Mouse (Mus musculus) MEL (cell line): ENCODE results near the gene Pheta2. TPM values are rescaled to one million over a fixed set of nuclear protein-coding genes. Genes with fewer than 3 reads are reported as not detected.

ENCODE experiments used
- DNase-seq: peaks from one replicate; pipeline ENCODE4 v3.0.0; 2011; ENCODE audit warnings: low read depth, low spot score
- H3K27ac ChIP-seq: 2 replicates; pipeline ENCODE4 v1.5.1; 2012; ENCODE audit warnings: low read depth, mild to moderate bottlenecking, control low read depth, low read length, moderate library complexity; ENCODE audit not compliant: control insufficient read depth
- H3K27me3 ChIP-seq, 2 experiments: fragments of 150-350 bp in 1 of 2; sonication (generic) in 1 of 2; 2 replicates each; pipeline ENCODE4 v1.6.1; 2012; ENCODE audit warnings: low read length in 2 of 2, mild to moderate bottlenecking in 2 of 2, improper control_type of control experiment in 1 of 2, moderate library complexity in 1 of 2; ENCODE audit not compliant: insufficient read depth in 2 of 2, control insufficient read depth in 1 of 2
- H3K36me3 ChIP-seq, 2 experiments: 2 replicates each; pipeline ENCODE4 v1.6.1; 2012 to 2014; ENCODE audit warnings: low read length in 2 of 2, improper control_type of control experiment in 1 of 2, inconsistent platforms in 1 of 2, mild to moderate bottlenecking in 1 of 2; ENCODE audit not compliant: insufficient read depth in 2 of 2, control insufficient read depth in 1 of 2
- H3K4me1 ChIP-seq, 2 experiments: fragments of 150-350 bp in 1 of 2; sonication (generic) in 1 of 2; 2 replicates each; pipeline ENCODE4 v1.6.1; 2012; ENCODE audit warnings: low read length in 2 of 2, improper control_type of control experiment in 1 of 2, mild to moderate bottlenecking in 1 of 2; ENCODE audit not compliant: insufficient read depth in 2 of 2, control insufficient read depth in 1 of 2
- H3K4me3 ChIP-seq, 2 experiments: fragments of 150-350 bp in 1 of 2; sonication (generic) in 1 of 2; 2 replicates each; pipeline ENCODE4 v1.5.1; 2012; ENCODE audit warnings: low read depth in 2 of 2, low read length in 2 of 2, mild to moderate bottlenecking in 2 of 2, moderate library complexity in 2 of 2, control low read depth in 1 of 2, improper control_type of control experiment in 1 of 2; ENCODE audit not compliant: control insufficient read depth in 1 of 2, insufficient read depth in 1 of 2
- H3K79me2 ChIP-seq: 2 replicates; pipeline ENCODE4 v1.6.1; 2012; ENCODE audit warnings: mild to moderate bottlenecking, low read length, moderate library complexity; ENCODE audit not compliant: control insufficient read depth, poor library complexity, insufficient read depth
- H3K9ac ChIP-seq: 2 replicates; pipeline ENCODE4 v1.6.1; 2012; ENCODE audit warnings: low read depth, mild to moderate bottlenecking, control low read depth, low read length, moderate library complexity; ENCODE audit not compliant: control insufficient read depth, poor library complexity, severe bottlenecking
- H3K9me3 ChIP-seq: fragments of 150-350 bp; sonication (generic); replicated peaks from 2 replicates; pipeline ENCODE4 v1.6.1; 2012; ENCODE audit warnings: mild to moderate bottlenecking, low read length, improper control_type of control experiment, moderate library complexity; ENCODE audit not compliant: insufficient read depth
- CTCF ChIP-seq, 3 experiments: IDR thresholded peaks in 2 of 3; conservative IDR thresholded peaks in 1 of 3; 2 replicates each; pipeline ENCODE4 v1.5.1; 2011 to 2012; ENCODE audit warnings: low read length in 3 of 3, low read depth in 2 of 3, mild to moderate bottlenecking in 2 of 3, improper control_type of control experiment in 1 of 3, inconsistent platforms in 1 of 3, mixed read lengths in 1 of 3, moderate library complexity in 1 of 3; ENCODE audit not compliant: control insufficient read depth in 1 of 3, insufficient read depth in 1 of 3, poor library complexity in 1 of 3, severe bottlenecking in 1 of 3
- E2F4 ChIP-seq: IDR thresholded peaks from 2 replicates; pipeline ENCODE4 v1.6.1; 2011; ENCODE audit warnings: low read depth, low read length, improper control_type of control experiment, borderline replicate concordance
- ELF1 ChIP-seq: IDR thresholded peaks from 2 replicates; pipeline ENCODE4 v1.6.1; 2014; ENCODE audit warnings: low read depth, mild to moderate bottlenecking, inconsistent platforms, low read length, improper control_type of control experiment, moderate library complexity
- EP300 ChIP-seq, 2 experiments: IDR thresholded peaks; 2 replicates each; pipeline ENCODE4 v1.6.1; 2011; ENCODE audit warnings: improper control_type of control experiment in 2 of 2, low read length in 2 of 2, low read depth in 1 of 2, mild to moderate bottlenecking in 1 of 2
- ETS1 ChIP-seq: IDR thresholded peaks from 2 replicates; pipeline ENCODE4 v1.6.1; 2012; ENCODE audit warnings: low read depth, mild to moderate bottlenecking, inconsistent platforms, low read length, improper control_type of control experiment, moderate library complexity
- GABPA ChIP-seq: IDR thresholded peaks from 2 replicates; pipeline ENCODE4 v1.6.1; 2012; ENCODE audit warnings: low read depth, mild to moderate bottlenecking, inconsistent platforms, low read length, improper control_type of control experiment, moderate library complexity
- GATA1 ChIP-seq: IDR thresholded peaks from 2 replicates; pipeline ENCODE4 v1.6.1; 2011; ENCODE audit warnings: low read depth, low read length, improper control_type of control experiment
- HCFC1 ChIP-seq: IDR thresholded peaks from 2 replicates; pipeline ENCODE4 v1.6.1; 2012; ENCODE audit warnings: low read depth, mild to moderate bottlenecking, inconsistent platforms, low read length, improper control_type of control experiment, moderate library complexity
- KAT2A ChIP-seq: conservative IDR thresholded peaks from 2 replicates; pipeline ENCODE4 v1.6.1; 2012; ENCODE audit warnings: low read depth, low read length, improper control_type of control experiment, inconsistent platforms
- MAZ ChIP-seq: IDR thresholded peaks from 2 replicates; pipeline ENCODE4 v1.6.1; 2012; ENCODE audit warnings: low read depth, mild to moderate bottlenecking, inconsistent platforms, low read length, improper control_type of control experiment
- MXI1 ChIP-seq: IDR thresholded peaks from 2 replicates; pipeline ENCODE4 v1.6.1; 2011; ENCODE audit warnings: mild to moderate bottlenecking, low read depth, low read length, improper control_type of control experiment
- MYB ChIP-seq: IDR thresholded peaks from 2 replicates; pipeline ENCODE4 v1.6.1; 2011; ENCODE audit warnings: mild to moderate bottlenecking, low read depth, low read length, improper control_type of control experiment
- MYC ChIP-seq: IDR thresholded peaks from 2 replicates; pipeline ENCODE4 v1.6.1; 2011; ENCODE audit warnings: low read depth, mild to moderate bottlenecking, low read length, improper control_type of control experiment, moderate library complexity
- NELFE ChIP-seq: IDR thresholded peaks from 2 replicates; pipeline ENCODE4 v1.6.1; 2011; ENCODE audit warnings: low read depth, low read length, improper control_type of control experiment
- POLR2A ChIP-seq, 2 experiments: IDR thresholded peaks; 2 replicates each; pipeline ENCODE4 v1.6.1; 2011 to 2012; ENCODE audit warnings: low read length in 2 of 2, mild to moderate bottlenecking in 2 of 2, control low read depth in 1 of 2, improper control_type of control experiment in 1 of 2, low read depth in 1 of 2, moderate library complexity in 1 of 2; ENCODE audit not compliant: control insufficient read depth in 1 of 2, insufficient read depth in 1 of 2, poor library complexity in 1 of 2
- POLR2AphosphoS2 ChIP-seq: IDR thresholded peaks from 2 replicates; pipeline ENCODE4 v1.6.1; 2011; ENCODE audit warnings: low read length, improper control_type of control experiment
- POLR2AphosphoS5 ChIP-seq: IDR thresholded peaks from 2 replicates; pipeline ENCODE4 v1.6.1; 2012; ENCODE audit warnings: low read depth, borderline replicate concordance, mild to moderate bottlenecking, inconsistent platforms, low read length, moderate library complexity, mixed read lengths
- SIN3A ChIP-seq: IDR thresholded peaks from 2 replicates; pipeline ENCODE4 v1.6.1; 2012; ENCODE audit warnings: low read length, improper control_type of control experiment, inconsistent platforms
- SMC3 ChIP-seq: IDR thresholded peaks from 2 replicates; pipeline ENCODE4 v1.6.1; 2011; ENCODE audit warnings: low read depth, low read length, improper control_type of control experiment
- TAL1 ChIP-seq: IDR thresholded peaks from 2 replicates; pipeline ENCODE4 v1.6.1; 2012; ENCODE audit warnings: mild to moderate bottlenecking, inconsistent platforms, low read length, moderate library complexity, mixed read lengths
- TBP ChIP-seq: IDR thresholded peaks from 2 replicates; pipeline ENCODE4 v1.8.0; 2011; ENCODE audit warnings: low read depth, low read length, improper control_type of control experiment
- UBTF ChIP-seq: IDR thresholded peaks from 2 replicates; pipeline ENCODE4 v1.6.1; 2012; ENCODE audit warnings: low read depth, mild to moderate bottlenecking, inconsistent platforms, low read length, improper control_type of control experiment, moderate library complexity, borderline replicate concordance; ENCODE audit not compliant: insufficient read depth
- USF1 ChIP-seq: IDR thresholded peaks from 2 replicates; pipeline ENCODE4 v1.6.1; 2014; ENCODE audit warnings: low read depth, mild to moderate bottlenecking, inconsistent platforms, low read length, improper control_type of control experiment, moderate library complexity
- USF2 ChIP-seq, 2 experiments: IDR thresholded peaks; 2 replicates each; pipeline ENCODE4 v1.6.1; 2011 to 2012; ENCODE audit warnings: improper control_type of control experiment in 2 of 2, low read length in 2 of 2, borderline replicate concordance in 1 of 2, inconsistent platforms in 1 of 2, low read depth in 1 of 2, mild to moderate bottlenecking in 1 of 2; ENCODE audit not compliant: insufficient read depth in 1 of 2
- ZC3H11A ChIP-seq: IDR thresholded peaks from 2 replicates; pipeline ENCODE4 v1.6.1; 2012; ENCODE audit warnings: low read depth, mild to moderate bottlenecking, inconsistent platforms, low read length, improper control_type of control experiment
- ZMIZ1 ChIP-seq: IDR thresholded peaks from 2 replicates; pipeline ENCODE4 v1.6.1; 2012; ENCODE audit warnings: low read depth, mild to moderate bottlenecking, inconsistent platforms, low read length, improper control_type of control experiment, moderate library complexity
- ZNF384 ChIP-seq: IDR thresholded peaks from 2 replicates; pipeline ENCODE4 v1.6.1; 2012; ENCODE audit warnings: low read depth, mild to moderate bottlenecking, inconsistent platforms, low read length, improper control_type of control experiment
- polyA plus RNA-seq, 2 experiments: library from polyadenylated mRNA; stranded (reverse) in 1 of 2; unstranded in 1 of 2; fragments of >175 nt in 1 of 2; fragments of >200 nt in 1 of 2; gene quantifications; 2 replicates each; pipeline versions ENCODE4 v1.2.1 to v1.2.4; 2012; ENCODE audit warnings: low replicate concordance in 2 of 2, low read depth in 1 of 2; ENCODE audit not compliant: insufficient read length in 2 of 2, insufficient read depth in 1 of 2, missing spikeins in 1 of 2
- total RNA-seq: library from RNA; depleted of rRNA; stranded (reverse); fragments of 300-350 nt; gene quantifications from 2 replicates; pipeline ENCODE4 v1.2.3, GENCODE M21; 2012

The Pheta2 gene
- total and polyA plus RNA-seq, 3 experiments = 34.9 to 39.3 TPM; not detected in 1

- Histone ChIP-seq H3K27ac (peak overlapping the region; percentile 98), H3K79me2 (peaks cover 33% of the 10 kb centered on the region), H3K36me3 (peaks cover 0 to 43% of the 10 kb centered on the region in 2 experiments; a peak in 2 of 4 replicates), H3K9ac (peak overlapping the region; percentile 94), H3K4me1 (peaks cover 16 to 50% of the 10 kb centered on the region in 2 experiments), H3K27me3 (no peaks in the 10 kb centered on the region), H3K9me3 (no peaks in the 10 kb centered on the region), H3K4me3 (peak overlapping the region; percentile 78 to 79)
- TF ChIP-seq MYC (no peak), POLR2AphosphoS5 (no peak), HCFC1 (peak; percentile 28; the same call in 1 of the 2 replicates), ETS1 (0 out of 2 replicates have a peak, but pooled peaks have one; percentile 9), UBTF (peak; percentile 85; the same call in 1 of the 2 replicates), GABPA (no peak), POLR2A (IDR thresholded peaks at IDR 0.05; ENCODE audit: control insufficient read depth in 1 of 2, insufficient read depth in 1 of 2, low read depth in 1 of 2, low read length in 2 of 2, poor library complexity in 1 of 2) (peak; percentile 8 to 60; a peak in 2 of 4 replicates), ELF1 (no peak), E2F4 (no peak), MXI1 (0 out of 2 replicates have a peak, but pooled peaks have one; percentile 44), POLR2AphosphoS2 (no peak), NELFE (peak; percentile 38; the same call in 1 of the 2 replicates), MAZ (peak; percentile 77), ZNF384 (no peak), TBP (0 out of 2 replicates have a peak, but pooled peaks have one; percentile 6)
- DNase-seq = peak; percentile 76
These were observed 2.3 kb downstream of the Pheta2 start for GRCm38 (mm10) chr15:82341036-82341501.

GRCm38 (mm10) chr15:82341675-82342542 lies 3.2 kb downstream of the Pheta2 start:
- DNase-seq = peak; percentile 99
- H3K79me2 ChIP-seq = peaks cover 35% of the 10 kb centered on the region
- peak overlapping the region; percentile 78 to 79 for H3K4me3 ChIP-seq
- H3K27ac ChIP-seq = peak overlapping the region; percentile 99
- H3K9me3 ChIP-seq = no peaks in the 10 kb centered on the region
- peak overlapping the region; percentile 94 for H3K9ac ChIP-seq
- H3K4me1 ChIP-seq = peaks cover 16 to 50% of the 10 kb centered on the region in 2 experiments
- H3K36me3 ChIP-seq = peaks cover 0 to 42% of the 10 kb centered on the region in 2 experiments; a peak in 2 of 4 replicates
- no peaks in the 10 kb centered on the region for H3K27me3 ChIP-seq
- TF ChIP-seq GABPA (no peak), TBP (peak; percentile 95), ZC3H11A (no peak), USF1 (peak; percentile 77), EP300 (IDR thresholded peaks at IDR 0.05; ENCODE audit: low read depth in 1 of 2, low read length in 2 of 2) (peak; percentile 99 to 100), ZMIZ1 (peak; percentile 90), KAT2A (peak; percentile 58), CTCF (IDR thresholded peaks at IDR 0.05 in 2 of 3, conservative IDR thresholded peaks at IDR 0.05 in 1 of 3; ENCODE audit: control insufficient read depth in 1 of 3, insufficient read depth in 1 of 3, low read depth in 2 of 3, low read length in 3 of 3, poor library complexity in 1 of 3, severe bottlenecking in 1 of 3) (no peak), UBTF (no peak), NELFE (peak; percentile 88), MAZ (peak; percentile 94), POLR2A (IDR thresholded peaks at IDR 0.05; ENCODE audit: control insufficient read depth in 1 of 2, insufficient read depth in 1 of 2, low read depth in 1 of 2, low read length in 2 of 2, poor library complexity in 1 of 2) (peak in 1 of 2 experiments; percentile 89; a peak in 3 of 4 replicates), MYB (peak; percentile 82), USF2 (IDR thresholded peaks at IDR 0.05; ENCODE audit: borderline replicate concordance in 1 of 2, insufficient read depth in 1 of 2, low read depth in 1 of 2, low read length in 2 of 2) (no peak), TAL1 (peak; percentile 100), SIN3A (peak; percentile 95), GATA1 (peak; percentile 100), ZNF384 (peak; percentile 42; the same call in 1 of the 2 replicates), SMC3 (no peak)
